Mouse (Mus musculus) testis, adult 2 months (tissue): ENCODE measurements around the gene Smarcb1. TPM values are rescaled to one million over a fixed set of nuclear protein-coding genes. Genes with fewer than 3 reads are reported as not detected.

Source experiments
- H3K27ac ChIP-seq: fragments of 200-500 bp; 2 replicates; pipeline ENCODE4 v1.5.1; 2012; ENCODE audit warnings: low read depth, low read length; ENCODE audit not compliant: control insufficient read depth, insufficient read depth
- H3K27me3 ChIP-seq: fragments of 200-500 bp; 2 replicates; pipeline ENCODE4 v1.6.1; 2012; ENCODE audit warnings: mild to moderate bottlenecking, low read length, moderate library complexity; ENCODE audit not compliant: control insufficient read depth, insufficient read depth
- H3K36me3 ChIP-seq: fragments of 200-500 bp; 2 replicates; pipeline ENCODE4 v1.6.1; 2012; ENCODE audit warnings: mild to moderate bottlenecking, low read length; ENCODE audit not compliant: control insufficient read depth, insufficient read depth
- H3K4me1 ChIP-seq: fragments of 200-500 bp; 2 replicates; pipeline ENCODE4 v1.6.1; 2012; ENCODE audit warnings: low read length; ENCODE audit not compliant: control insufficient read depth, insufficient read depth
- H3K4me3 ChIP-seq: fragments of 200-500 bp; 2 replicates; pipeline ENCODE4 v1.5.1; 2012; ENCODE audit warnings: low read depth, mild to moderate bottlenecking, low read length, moderate library complexity, mixed read lengths; ENCODE audit not compliant: control insufficient read depth
- CTCF ChIP-seq: fragments of 200-500 bp; IDR thresholded peaks from 2 replicates; pipeline ENCODE4 v1.5.1; 2012; ENCODE audit warnings: low read depth, mild to moderate bottlenecking, inconsistent platforms, low read length, moderate library complexity; ENCODE audit not compliant: control insufficient read depth, insufficient read depth, insufficient replicate concordance
- POLR2A ChIP-seq: fragments of 200-500 bp; IDR thresholded peaks from 2 replicates; pipeline ENCODE4 v1.6.1; 2012; ENCODE audit warnings: low read depth, mild to moderate bottlenecking, inconsistent platforms, low read length, moderate library complexity; ENCODE audit not compliant: control insufficient read depth
- polyA plus RNA-seq: library from polyadenylated mRNA; depleted of rRNA; stranded (reverse); fragments of >200 nt; gene quantifications from 2 replicates; pipeline ENCODE4 v1.2.3, GENCODE M21; 2012; rRNA removed

Gene Smarcb1
- polyA plus RNA-seq, 1 experiment = 41.7 TPM

- H3K4me1 ChIP-seq = peaks cover 9% of the 10 kb centered on the region
- no peak overlapping the region for H3K27ac ChIP-seq
- no peaks in the 10 kb centered on the region for H3K36me3 ChIP-seq
- no peak overlapping the region for H3K4me3 ChIP-seq
- no peaks in the 10 kb centered on the region for H3K27me3 ChIP-seq
- no peak for TF ChIP-seq CTCF
- no peak for TF ChIP-seq POLR2A
These were observed 68.8 kb downstream of the Smarcb1 start for GRCm38 (mm10) chr10:75852539-75853125.

- Histone ChIP-seq H3K4me1 (peaks cover 9% of the 10 kb centered on the region), H3K27me3 (no peaks in the 10 kb centered on the region), H3K4me3 (no peak overlapping the region), H3K27ac (peak overlapping the region; percentile 65), H3K36me3 (no peaks in the 10 kb centered on the region)
- no peak; the same call in 1 of the 2 replicates for TF ChIP-seq POLR2A
- no peak for TF ChIP-seq CTCF
These were observed 69.7 kb downstream of the Smarcb1 start for GRCm38 (mm10) chr10:75851681-75852080.

- H3K36me3 ChIP-seq = no peaks in the 10 kb centered on the region
- no peak overlapping the region; the same call in 1 of the 2 replicates for H3K27ac ChIP-seq
- TF ChIP-seq POLR2A (0 out of 2 replicates have a peak, but pooled peaks have one; percentile 37), CTCF (no peak)
- H3K4me3 ChIP-seq = no peak overlapping the region
- H3K4me1 ChIP-seq = peaks cover 9% of the 10 kb centered on the region
- no peaks in the 10 kb centered on the region for H3K27me3 ChIP-seq
These were observed 70.3 kb downstream of the Smarcb1 start for GRCm38 (mm10) chr10:75851076-75851475.

- Histone ChIP-seq H3K27ac (no peak overlapping the region), H3K4me3 (no peak overlapping the region; the same call in 1 of the 2 replicates), H3K4me1 (peaks cover 6% of the 10 kb centered on the region), H3K36me3 (no peaks in the 10 kb centered on the region), H3K27me3 (no peaks in the 10 kb centered on the region)
- TF ChIP-seq POLR2A (no peak), CTCF (no peak)
These were observed 73.0 kb downstream of the Smarcb1 start for GRCm38 (mm10) chr10:75848382-75848781.

Other genes starting within 250 kb of the Smarcb1 start
- gene Cabin1, start 157.3 kb downstream of the Smarcb1 start, polyA plus RNA-seq = 19.7 and 20.0 TPM in 2 replicates
- gene Ddt, start 148.2 kb downstream of the Smarcb1 start, polyA plus RNA-seq = 310 and 393 TPM in 2 replicates
- gene Gm20441, start 140.7 kb downstream of the Smarcb1 start, polyA plus RNA-seq = 0.19 TPM in 1 of 2 replicates, not detected in the other
- 40.0 and 41.9 TPM in 2 replicates for gene Gstt3, start 140.2 kb downstream of the Smarcb1 start, polyA plus RNA-seq
- gene Gstt1, start 123.0 kb downstream of the Smarcb1 start, polyA plus RNA-seq = 7.0 and 8.9 TPM in 2 replicates
- 500 and 561 TPM in 2 replicates for gene Gstt4, start 99.1 kb downstream of the Smarcb1 start, polyA plus RNA-seq
- 159 and 168 TPM in 2 replicates for gene Gstt2, start 84.2 kb downstream of the Smarcb1 start, polyA plus RNA-seq
- 261 and 275 TPM in 2 replicates for gene Mif, start 61.4 kb downstream of the Smarcb1 start, polyA plus RNA-seq
- 120 and 145 TPM in 2 replicates for gene Derl3, start 28.2 kb downstream of the Smarcb1 start, polyA plus RNA-seq
- gene Chchd10, start 11.5 kb upstream of the Smarcb1 start, polyA plus RNA-seq = 64.5 and 78.9 TPM in 2 replicates
- gene Mmp11, start 14.9 kb upstream of the Smarcb1 start, polyA plus RNA-seq = 6.9 and 7.5 TPM in 2 replicates
- gene Gm867, start 19.1 kb upstream of the Smarcb1 start, polyA plus RNA-seq = 1.1 and 1.3 TPM in 2 replicates
- 1.2 and 2.3 TPM in 2 replicates for gene Vpreb3, start 21.4 kb upstream of the Smarcb1 start, polyA plus RNA-seq
- gene Gm5134, start 32.9 kb upstream of the Smarcb1 start, polyA plus RNA-seq = 20.6 and 22.2 TPM in 2 replicates
- gene Zfp280b, start 111.0 kb upstream of the Smarcb1 start, polyA plus RNA-seq = 3.8 and 4.9 TPM in 2 replicates
- 4.8 and 5.5 TPM in 2 replicates for gene Slc5a4b, start 189.3 kb upstream of the Smarcb1 start, polyA plus RNA-seq
- 0.37 and 0.53 TPM in 2 replicates for gene Slc5a4a, start 225.8 kb upstream of the Smarcb1 start, polyA plus RNA-seq